Mouse (Mus musculus) CH12.LX (cell line): ENCODE data around the gene Sdcbp2. TPM values are rescaled to one million over a fixed set of nuclear protein-coding genes. Genes with fewer than 3 reads are reported as not detected.
A peak's percentile ranks its signal among the peaks of the same experiment; 100 is the strongest.

Experiments used
- DNase-seq: peaks from one replicate; pipeline ENCODE4 v3.0.0-alpha.2; 2013; ENCODE audit errors: extremely low read depth
- H3K27ac ChIP-seq: 2 replicates; pipeline ENCODE4 v1.5.1; 2012; ENCODE audit warnings: low read depth, mild to moderate bottlenecking, control low read depth, moderate library complexity; ENCODE audit not compliant: insufficient read depth
- H3K27me3 ChIP-seq: replicated peaks from 2 replicates; pipeline ENCODE3; 2012; ENCODE audit warnings: inconsistent platforms
- H3K36me3 ChIP-seq, 2 experiments: replicated peaks in 1 of 2; 2 replicates each; pipeline versions ENCODE3 to v1.6.1; 2012; ENCODE audit warnings: inconsistent platforms in 1 of 2, low read length in 1 of 2, mild to moderate bottlenecking in 1 of 2, mixed read lengths in 1 of 2, moderate library complexity in 1 of 2; ENCODE audit not compliant: control insufficient read depth in 1 of 2, insufficient read depth in 1 of 2
- H3K4me1 ChIP-seq, 2 experiments: 2 replicates each; pipeline ENCODE4 v1.6.1; 2012; ENCODE audit warnings: inconsistent platforms in 1 of 2, moderate library complexity in 1 of 2; ENCODE audit not compliant: insufficient read depth in 2 of 2, control insufficient read depth in 1 of 2
- H3K4me2 ChIP-seq: 2 replicates; pipeline ENCODE4 v1.6.1; 2012; ENCODE audit warnings: low read depth, mild to moderate bottlenecking, control low read depth; ENCODE audit not compliant: poor library complexity, insufficient read depth, severe bottlenecking
- H3K4me3 ChIP-seq, 3 experiments: fragments of 150-350 bp in 1 of 3; sonication (generic) in 1 of 3; replicated peaks in 1 of 3; 2 replicates each; pipeline versions ENCODE3 to v1.5.1; 2011 to 2012; ENCODE audit warnings: low read depth in 2 of 3, low read length in 2 of 3, mild to moderate bottlenecking in 2 of 3, moderate library complexity in 2 of 3, control low read depth in 1 of 3, improper control_type of control experiment in 1 of 3, inconsistent platforms in 1 of 3, mixed read lengths in 1 of 3; ENCODE audit not compliant: poor library complexity in 1 of 3
- H3K79me2 ChIP-seq: replicated peaks from 2 replicates; pipeline ENCODE4 v1.6.1; 2012; ENCODE audit warnings: mild to moderate bottlenecking, moderate library complexity; ENCODE audit not compliant: control insufficient read depth, poor library complexity, insufficient read depth, severe bottlenecking; ENCODE audit errors: extremely low read depth
- H3K9ac ChIP-seq: 2 replicates; pipeline ENCODE4 v1.6.1; 2012; ENCODE audit warnings: low read depth, mild to moderate bottlenecking, control low read depth, moderate library complexity; ENCODE audit not compliant: insufficient read depth
- H3K9me3 ChIP-seq: replicated peaks from 2 replicates; pipeline ENCODE3; 2012; ENCODE audit warnings: low read length, inconsistent platforms, mixed read lengths
- BHLHE40 ChIP-seq: IDR thresholded peaks from 2 replicates; pipeline ENCODE4 v1.6.1; 2011; ENCODE audit warnings: mild to moderate bottlenecking, low read depth, low read length, improper control_type of control experiment
- CHD1 ChIP-seq: IDR thresholded peaks from 2 replicates; pipeline ENCODE4 v1.6.1; 2012; ENCODE audit warnings: low read depth, low read length, improper control_type of control experiment, inconsistent platforms
- CHD2 ChIP-seq: IDR thresholded peaks from 2 replicates; pipeline ENCODE4 v1.6.1; 2011; ENCODE audit warnings: low read length, improper control_type of control experiment
- CTCF ChIP-seq, 2 experiments: IDR thresholded peaks in 1 of 2; conservative IDR thresholded peaks in 1 of 2; 2 replicates each; pipeline ENCODE4 v1.5.1; 2011 to 2012; ENCODE audit warnings: low read depth in 2 of 2, low read length in 2 of 2, improper control_type of control experiment in 1 of 2, inconsistent platforms in 1 of 2, mild to moderate bottlenecking in 1 of 2, moderate library complexity in 1 of 2
- E2F4 ChIP-seq: IDR thresholded peaks from 2 replicates; pipeline ENCODE4 v1.6.1; 2011; ENCODE audit warnings: low read depth, low read length, improper control_type of control experiment; ENCODE audit not compliant: insufficient replicate concordance
- ELF1 ChIP-seq: IDR thresholded peaks from 2 replicates; pipeline ENCODE4 v1.6.1; 2014; ENCODE audit warnings: low read depth, mild to moderate bottlenecking, inconsistent platforms, low read length, improper control_type of control experiment
- ETS1 ChIP-seq: conservative IDR thresholded peaks from 2 replicates; pipeline ENCODE4 v1.6.1; 2012; ENCODE audit warnings: low read depth, mild to moderate bottlenecking, inconsistent platforms, low read length, improper control_type of control experiment, moderate library complexity
- GABPA ChIP-seq: IDR thresholded peaks from 2 replicates; pipeline ENCODE4 v1.6.1; 2012; ENCODE audit warnings: low read depth, low read length, improper control_type of control experiment, inconsistent platforms; ENCODE audit not compliant: insufficient replicate concordance
- IRF4 ChIP-seq: IDR thresholded peaks from 2 replicates; pipeline ENCODE4 v1.6.1; 2014; ENCODE audit warnings: low read depth, mild to moderate bottlenecking, inconsistent platforms, low read length, improper control_type of control experiment
- JUN ChIP-seq: IDR thresholded peaks from 2 replicates; pipeline ENCODE4 v1.6.1; 2011; ENCODE audit warnings: low read depth, mild to moderate bottlenecking, low read length, improper control_type of control experiment, moderate library complexity; ENCODE audit not compliant: insufficient read depth
- JUND ChIP-seq: conservative IDR thresholded peaks from 2 replicates; pipeline ENCODE4 v1.6.1; 2011; ENCODE audit warnings: low read depth, low read length, improper control_type of control experiment
- KAT2A ChIP-seq: IDR thresholded peaks from 2 replicates; pipeline ENCODE4 v1.6.1; 2012; ENCODE audit warnings: low read length, improper control_type of control experiment, inconsistent platforms; ENCODE audit not compliant: insufficient replicate concordance
- MAFK ChIP-seq: IDR thresholded peaks from 2 replicates; pipeline ENCODE4 v1.6.1; 2011; ENCODE audit warnings: low read length, improper control_type of control experiment; ENCODE audit not compliant: insufficient replicate concordance
- MAZ ChIP-seq: IDR thresholded peaks from 2 replicates; pipeline ENCODE4 v1.6.1; 2012; ENCODE audit warnings: low read depth, mild to moderate bottlenecking, inconsistent platforms, low read length, improper control_type of control experiment, moderate library complexity
- MEF2A ChIP-seq: IDR thresholded peaks from 2 replicates; pipeline ENCODE4 v1.6.1; 2014; ENCODE audit warnings: low read depth, mild to moderate bottlenecking, inconsistent platforms, low read length, improper control_type of control experiment, borderline replicate concordance
- MXI1 ChIP-seq: IDR thresholded peaks from 2 replicates; pipeline ENCODE4 v1.6.1; 2011; ENCODE audit warnings: mild to moderate bottlenecking, low read depth, low read length, improper control_type of control experiment
- MYC ChIP-seq: IDR thresholded peaks from 2 replicates; pipeline ENCODE4 v1.6.1; 2011; ENCODE audit warnings: low read depth, mild to moderate bottlenecking, improper control_type of control experiment, low read length
- PAX5 ChIP-seq: IDR thresholded peaks from 2 replicates; pipeline ENCODE4 v1.6.1; 2012; ENCODE audit warnings: low read length, inconsistent platforms, mixed read lengths
- POLR2A ChIP-seq: IDR thresholded peaks from 2 replicates; pipeline ENCODE4 v1.6.1; 2011; ENCODE audit warnings: low read depth, mild to moderate bottlenecking, improper control_type of control experiment, low read length
- POLR2AphosphoS2 ChIP-seq: IDR thresholded peaks from 2 replicates; pipeline ENCODE4 v1.6.1; 2011; ENCODE audit warnings: low read depth, low read length, improper control_type of control experiment
- RAD21 ChIP-seq: IDR thresholded peaks from 2 replicates; pipeline ENCODE4 v1.6.1; 2011; ENCODE audit warnings: low read depth, mild to moderate bottlenecking, low read length, improper control_type of control experiment, moderate library complexity
- RCOR1 ChIP-seq: conservative IDR thresholded peaks from 2 replicates; pipeline ENCODE4 v1.6.1; 2012; ENCODE audit warnings: low read depth, mild to moderate bottlenecking, inconsistent platforms, low read length, improper control_type of control experiment
- SIN3A ChIP-seq: IDR thresholded peaks from 2 replicates; pipeline ENCODE4 v1.6.1; 2012; ENCODE audit warnings: low read length, improper control_type of control experiment, inconsistent platforms
- SMC3 ChIP-seq: IDR thresholded peaks from 2 replicates; pipeline ENCODE4 v1.6.1; 2011; ENCODE audit warnings: low read depth, low read length, improper control_type of control experiment
- TBP ChIP-seq: conservative IDR thresholded peaks from 2 replicates; pipeline ENCODE4 v1.6.1; 2011; ENCODE audit warnings: low read depth, low read length, improper control_type of control experiment
- TCF12 ChIP-seq: IDR thresholded peaks from 2 replicates; pipeline ENCODE4 v1.6.1; 2014; ENCODE audit warnings: low read depth, mild to moderate bottlenecking, inconsistent platforms, low read length, improper control_type of control experiment
- USF1 ChIP-seq: IDR thresholded peaks from 2 replicates; pipeline ENCODE4 v1.6.1; 2014; ENCODE audit warnings: low read depth, mild to moderate bottlenecking, inconsistent platforms, low read length, improper control_type of control experiment
- USF2 ChIP-seq: conservative IDR thresholded peaks from 2 replicates; pipeline ENCODE4 v1.6.1; 2011; ENCODE audit warnings: low read depth, low read length, improper control_type of control experiment
- ZC3H11A ChIP-seq: IDR thresholded peaks from 2 replicates; pipeline ENCODE4 v1.6.1; 2012; ENCODE audit warnings: low read depth, mild to moderate bottlenecking, inconsistent platforms, low read length, improper control_type of control experiment
- ZKSCAN1 ChIP-seq: IDR thresholded peaks from 2 replicates; pipeline ENCODE4 v1.6.1; 2012; ENCODE audit warnings: low read depth, inconsistent platforms, low read length, improper control_type of control experiment, borderline replicate concordance
- ZNF384 ChIP-seq: IDR thresholded peaks from 2 replicates; pipeline ENCODE4 v1.6.1; 2012; ENCODE audit warnings: low read depth, low read length, improper control_type of control experiment, inconsistent platforms
- dilution Hi-C: fragments of 300-500 bp; cut with MboI; formaldehyde crosslinking; loops from 2 replicates; pipeline ENCODE4 v1.14.3; 2020; ENCODE audit warnings: low sequenced_read_pairs; ENCODE audit not compliant: extremely low pct_unique_long_range_greater_than_20kb, extremely low pct_ligation_motif_present
- in situ Hi-C: fragments of 300-500 bp; cut with MboI; formaldehyde crosslinking; loops from 3 replicates; pipeline ENCODE4 v1.14.3; 2019; ENCODE audit warnings: low sequenced_read_pairs, low pct_ligation_motif_present, low pct_unique_long_range_greater_than_20kb, mixed read lengths
- polyA plus RNA-seq: library from polyadenylated mRNA; unstranded; fragments of >175 nt; gene quantifications from 2 replicates; pipeline ENCODE4 v1.2.1, GENCODE M21; 2012; ENCODE audit warnings: low read depth; ENCODE audit not compliant: insufficient read length
- total RNA-seq, 2 experiments: library from RNA; depleted of rRNA; stranded (reverse); fragments of 300-350 nt in 1 of 2; fragments of >200 nt in 1 of 2; gene quantifications; 2 replicates each; pipeline ENCODE4 v1.2.3; 2012 to 2014

Sdcbp2 gene
- total and polyA plus RNA-seq, 3 experiments = 1.1 to 2.3 (median 1.4) TPM

- dilution Hi-C loops (no loop called here), in situ Hi-C loops (loop anchor here (25.0 kb wide), 1 partner anchor 281 kb away; no protein-coding TSS in a partner anchor)
- Histone ChIP-seq H3K9me3 (peaks cover 2% of the 10 kb centered on the region), H3K4me2 (no peak overlapping the region), H3K9ac (no peak overlapping the region), H3K27ac (no peak overlapping the region), H3K79me2 (no peaks in the 10 kb centered on the region), H3K36me3 (no peaks in the 10 kb centered on the region), H3K27me3 (peaks cover 5% of the 10 kb centered on the region), H3K4me3 (no peak overlapping the region), H3K4me1 (peaks cover 0 to 14% of the 10 kb centered on the region in 2 experiments; a peak in 3 of 4 replicates)
- TF ChIP-seq ZC3H11A (no peak), ZNF384 (no peak), CHD2 (no peak), IRF4 (no peak), KAT2A (no peak), PAX5 (no peak), SIN3A (no peak), BHLHE40 (no peak), TCF12 (no peak), TBP (no peak), RAD21 (no peak), E2F4 (no peak), MYC (no peak), POLR2AphosphoS2 (no peak), CTCF (conservative IDR thresholded peaks at IDR 0.05 in 1 of 2, IDR thresholded peaks at IDR 0.05 in 1 of 2; ENCODE audit: low read depth in 2 of 2, low read length in 2 of 2) (no peak), JUN (no peak), ZKSCAN1 (no peak), USF2 (no peak), MAFK (no peak)
- no peak for DNase-seq
Measured at GRCm38 (mm10) chr2:151580945-151581344, 8.5 kb downstream of the Sdcbp2 start.

- DNase-seq = no peak
- no peaks in the 10 kb centered on the region for H3K79me2 ChIP-seq
- TF ChIP-seq USF1 = no peak
- no peak for TF ChIP-seq TCF12
- peak; percentile 33 for TF ChIP-seq RAD21
- TF ChIP-seq CHD1 = no peak
- no peak for TF ChIP-seq MEF2A
- TF ChIP-seq USF2 = no peak
- TF ChIP-seq ELF1 = no peak
- no peak for TF ChIP-seq GABPA
- TF ChIP-seq JUN = no peak
- no peak for TF ChIP-seq JUND
- no peak for TF ChIP-seq TBP
- no peak for TF ChIP-seq ETS1
- no peak for TF ChIP-seq MAZ
- TF ChIP-seq MXI1 = no peak
- TF ChIP-seq E2F4 = no peak
- TF ChIP-seq CTCF (conservative IDR thresholded peaks at IDR 0.05 in 1 of 2, IDR thresholded peaks at IDR 0.05 in 1 of 2; ENCODE audit: low read depth in 2 of 2, low read length in 2 of 2) = peak in 1 of 2 experiments; percentile 40; a peak in 2 of 4 replicates
- TF ChIP-seq SIN3A = no peak
- peak; percentile 6; the same call in 1 of the 2 replicates for TF ChIP-seq SMC3
- no peak for TF ChIP-seq KAT2A
- no peak for TF ChIP-seq POLR2A
- no peak for TF ChIP-seq BHLHE40
- TF ChIP-seq RCOR1 = no peak
- no peaks in the 10 kb centered on the region for H3K27me3 ChIP-seq
- H3K4me3 ChIP-seq = no peak overlapping the region
- peaks cover 2% of the 10 kb centered on the region for H3K9me3 ChIP-seq
- no peak overlapping the region for H3K4me2 ChIP-seq
- dilution Hi-C loops = no loop called here
- H3K36me3 ChIP-seq = peaks cover 0 to 4% of the 10 kb centered on the region in 2 experiments
- no peak overlapping the region for H3K27ac ChIP-seq
- peaks cover 0 to 9% of the 10 kb centered on the region in 2 experiments; a peak in 3 of 4 replicates for H3K4me1 ChIP-seq
- H3K9ac ChIP-seq = no peak overlapping the region
- in situ Hi-C loops = loop anchor here (25.0 kb wide), 1 partner anchor 276 kb away; no protein-coding TSS in a partner anchor
Measured at GRCm38 (mm10) chr2:151585934-151586333, 13.5 kb downstream of the Sdcbp2 start.
